Mouse (Mus musculus) spleen, adult 2 months (tissue): ENCODE measurements around the gene Nat8f3. TPM values are rescaled to one million over a fixed set of nuclear protein-coding genes. Genes with fewer than 3 reads are reported as not detected.
"Not testable (repeated sequence)": the region's sequence is repeated elsewhere in the genome, so short reads cannot be mapped to it uniquely, and the experiment has no call there.

Experiments
- DNase-seq, 2 experiments: peaks; one replicate each; pipeline versions ENCODE4 v3.0.0 to v3.0.0-alpha.2; 2012 to 2021; ENCODE audit warnings: low spot score in 2 of 2, low read depth in 1 of 2
- H3K27ac ChIP-seq: fragments of 200-500 bp; 2 replicates; pipeline ENCODE4 v1.5.1; 2012; ENCODE audit warnings: low read length, inconsistent platforms; ENCODE audit not compliant: insufficient read depth
- H3K27me3 ChIP-seq: fragments of 200-500 bp; 2 replicates; pipeline ENCODE4 v1.6.1; 2012; ENCODE audit warnings: mild to moderate bottlenecking, moderate library complexity, low read length, inconsistent platforms; ENCODE audit not compliant: control insufficient read depth, insufficient read depth
- H3K36me3 ChIP-seq: fragments of 200-500 bp; 2 replicates; pipeline ENCODE4 v1.6.1; 2012; ENCODE audit warnings: mild to moderate bottlenecking, low read length, inconsistent platforms; ENCODE audit not compliant: control insufficient read depth, insufficient read depth
- H3K4me1 ChIP-seq: fragments of 200-500 bp; 2 replicates; pipeline ENCODE4 v1.6.1; 2011; ENCODE audit warnings: inconsistent platforms; ENCODE audit not compliant: control insufficient read depth, insufficient read depth, insufficient read length
- H3K4me3 ChIP-seq: fragments of 200-500 bp; 2 replicates; pipeline ENCODE4 v1.5.1; 2011; ENCODE audit warnings: mild to moderate bottlenecking, inconsistent platforms; ENCODE audit not compliant: insufficient read depth, insufficient read length; ENCODE audit errors: extremely low read depth
- CTCF ChIP-seq: fragments of 200-500 bp; IDR thresholded peaks from 2 replicates; pipeline ENCODE4 v1.5.1; 2011; ENCODE audit warnings: mild to moderate bottlenecking, inconsistent platforms; ENCODE audit not compliant: insufficient read depth, insufficient read length, insufficient replicate concordance; ENCODE audit errors: extremely low read depth
- POLR2A ChIP-seq: fragments of 200-500 bp; IDR thresholded peaks from 2 replicates; pipeline ENCODE4 v1.6.1; 2011; ENCODE audit warnings: low read depth, low read length, inconsistent platforms
- WGBS: fragments of 180-500 bp; shearing (Covaris S2); methylation state at CpG from one replicate; pipeline ENCODE4 v1.1.7; 2018; 5-methylcytosine and 5-hydroxymethylcytosine counted together
- polyA plus RNA-seq: library from polyadenylated mRNA; depleted of rRNA; stranded (reverse); fragments of >200 nt; gene quantifications from 2 replicates; pipeline ENCODE4 v1.2.3, GENCODE M21; 2012; rRNA removed

The Nat8f3 gene
- polyA plus RNA-seq = 1.0 and 1.8 TPM in 2 replicates

DNA sequence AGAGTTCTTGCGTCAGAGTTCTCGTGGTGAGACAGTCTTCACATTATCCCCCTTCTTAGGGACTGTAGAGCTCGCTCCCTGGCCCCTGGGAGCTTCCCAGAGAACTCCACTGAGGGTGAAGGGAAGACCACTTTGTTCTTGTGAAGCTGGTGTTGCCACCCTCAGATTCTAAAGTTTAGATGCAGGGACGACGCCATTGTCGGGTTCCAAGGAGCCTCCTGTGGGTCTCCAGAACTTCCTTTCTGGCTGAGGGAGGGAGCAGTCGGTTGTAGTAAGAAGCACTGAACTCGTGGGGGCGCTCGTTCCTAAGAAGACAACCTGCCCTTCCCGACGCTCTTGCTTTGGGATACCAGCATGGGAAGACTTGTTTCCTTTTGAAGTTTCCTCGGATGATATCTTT lies at the start of gene Nat8f3:
Gene Nat8f3, minus strand, starts transcription at position 223 of the 400 bp plus-strand sequence.
- not testable (repeated sequence) for DNase-seq

GRCm38 (mm10) chr6:85813339-85813738 lies 47.8 kb upstream of the Nat8f3 start:
- Histone ChIP-seq H3K4me1 (no peaks in the 10 kb centered on the region), H3K4me3 (no peak overlapping the region), H3K27me3 (no peaks in the 10 kb centered on the region), H3K27ac (no peak overlapping the region), H3K36me3 (no peaks in the 10 kb centered on the region)
- WGBS = 92% methylated on average over 2 of the region's 2 CpGs
- DNase-seq = no peak
- no peak for TF ChIP-seq POLR2A
- TF ChIP-seq CTCF = no peak

More for the DNA sequence above, at the start of gene Nat8f3:
- H3K4me1 ChIP-seq, H3K4me3 ChIP-seq, H3K36me3 ChIP-seq, H3K27me3 ChIP-seq, H3K27ac ChIP-seq: not testable (repeated sequence)
- 64% methylated on average over 13 of the region's 13 CpGs for WGBS

DNA sequence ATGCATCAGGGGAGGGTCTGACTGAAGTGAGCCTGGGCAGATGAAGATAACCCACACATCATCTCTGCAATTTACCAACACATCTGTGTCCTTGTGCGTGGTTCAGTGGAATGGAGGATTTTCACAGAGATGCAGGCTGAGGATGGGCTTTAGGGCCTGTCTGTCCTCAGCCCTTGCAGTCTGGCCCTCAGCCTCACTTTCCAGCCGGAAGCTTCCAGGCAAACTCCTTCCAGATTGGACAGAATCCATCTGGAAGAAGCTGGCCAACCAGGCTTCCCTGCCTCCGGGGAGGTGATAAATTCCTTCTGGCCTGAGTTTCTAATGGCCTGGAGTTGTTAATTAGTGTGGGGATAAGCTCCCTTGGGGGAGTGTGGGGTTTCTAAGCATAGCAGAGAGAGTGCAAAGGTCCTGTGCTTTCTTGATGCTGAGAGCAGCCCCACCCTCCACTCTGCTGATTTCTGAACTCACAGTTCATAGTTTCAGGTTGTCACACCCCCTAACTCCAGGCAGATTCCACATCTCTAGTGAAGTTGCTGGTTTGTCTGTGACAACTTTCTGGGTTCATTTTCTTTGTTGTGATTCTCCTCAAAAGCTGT lies 45.5 kb upstream of the Nat8f3 start:
- H3K4me3 ChIP-seq, H3K4me1 ChIP-seq, H3K27ac ChIP-seq, H3K27me3 ChIP-seq, H3K36me3 ChIP-seq, DNase-seq: not testable (repeated sequence)
- 77% methylated on average over 3 of the region's 3 CpGs for WGBS

GRCm38 (mm10) chr6:85810514-85810913 lies 45.0 kb upstream of the Nat8f3 start:
- H3K27me3 ChIP-seq, H3K4me3 ChIP-seq, H3K27ac ChIP-seq, DNase-seq, H3K36me3 ChIP-seq, H3K4me1 ChIP-seq: not testable (repeated sequence)
- 84% methylated on average over 3 of the region's 3 CpGs for WGBS

GRCm38 (mm10) chr6:85809784-85810183 lies 44.2 kb upstream of the Nat8f3 start:
- 62% methylated on average over 3 of the region's 3 CpGs for WGBS
- H3K27me3 ChIP-seq, H3K27ac ChIP-seq, H3K4me3 ChIP-seq, H3K4me1 ChIP-seq, H3K36me3 ChIP-seq, DNase-seq: not testable (repeated sequence)

- H3K27me3 ChIP-seq, H3K27ac ChIP-seq, H3K36me3 ChIP-seq, DNase-seq, H3K4me3 ChIP-seq, H3K4me1 ChIP-seq: not testable (repeated sequence)
- WGBS = 62% methylated on average over 5 of the region's 5 CpGs
These were observed 37.6 kb upstream of the Nat8f3 start for GRCm38 (mm10) chr6:85803180-85803579.

DNA sequence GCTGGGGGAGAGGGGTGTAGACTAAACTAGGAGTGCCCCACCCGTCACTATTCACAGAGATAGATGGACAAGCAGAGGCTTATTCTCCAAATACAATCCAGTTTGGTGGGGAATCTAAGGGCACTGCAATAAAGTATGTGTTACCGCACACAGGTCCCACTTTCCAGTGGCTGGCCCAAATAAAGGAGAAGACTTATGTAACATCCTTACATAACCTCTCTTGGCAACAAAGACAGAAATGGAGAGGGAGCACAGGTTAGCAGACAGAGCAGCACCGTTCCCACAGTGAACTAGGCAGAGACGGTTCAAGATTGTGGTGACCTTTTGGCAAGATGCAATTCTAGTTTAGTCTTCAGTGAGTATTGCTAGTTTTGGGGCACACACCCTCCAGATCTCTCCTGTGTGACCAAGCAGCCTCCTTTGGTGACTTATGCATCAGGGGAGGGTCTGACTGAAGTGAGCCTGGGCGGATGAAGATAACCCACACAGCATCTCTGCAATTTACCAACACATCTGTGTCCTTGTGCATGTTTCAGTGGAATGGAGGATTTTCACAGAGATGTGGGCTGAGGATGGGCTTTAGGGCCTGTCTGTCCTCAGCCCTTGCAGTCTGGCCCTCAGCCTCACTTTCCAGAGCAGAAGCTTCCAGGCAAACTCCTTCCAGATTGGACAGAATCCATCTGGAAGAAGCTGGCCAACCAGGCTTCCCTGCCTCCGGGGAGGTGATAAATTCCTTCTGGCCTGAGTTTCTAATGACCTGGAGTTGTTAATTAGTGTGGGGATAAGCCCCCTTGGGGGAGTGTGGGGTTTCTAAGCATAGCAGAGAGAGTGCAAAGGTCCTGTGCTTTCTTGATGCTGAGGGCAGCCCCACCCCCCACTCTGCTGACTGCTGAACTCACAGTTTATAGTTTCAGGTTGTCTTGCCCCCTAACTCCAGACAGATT lies 2.2 kb downstream of the Nat8f3 start:
- WGBS = 88% methylated on average over 6 of the region's 6 CpGs
- not testable (repeated sequence) for H3K27me3 ChIP-seq, H3K36me3 ChIP-seq, DNase-seq, H3K27ac ChIP-seq, H3K4me1 ChIP-seq, H3K4me3 ChIP-seq

DNA sequence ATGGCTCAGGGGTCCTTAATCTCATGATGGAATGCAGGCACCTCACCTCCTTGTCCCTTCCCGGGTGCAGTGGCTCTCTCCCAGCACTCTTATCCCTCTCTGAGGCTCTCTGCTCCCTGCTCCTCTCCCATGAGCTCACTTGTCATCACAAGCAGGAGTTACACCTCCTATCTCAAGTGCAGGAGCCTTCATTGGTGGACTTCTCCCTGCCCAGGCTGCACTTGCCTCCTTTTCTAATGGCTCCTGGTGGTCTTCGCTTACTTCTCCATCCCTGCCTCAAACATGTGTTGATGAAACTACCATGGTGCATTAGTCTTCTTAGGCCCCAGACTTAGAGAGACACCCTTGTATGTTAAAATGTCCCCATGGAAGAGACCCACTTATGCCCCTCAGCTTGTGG lies 2.9 kb downstream of the Nat8f3 start:
- H3K4me1 ChIP-seq, H3K27me3 ChIP-seq, H3K36me3 ChIP-seq, H3K4me3 ChIP-seq, H3K27ac ChIP-seq, DNase-seq: not testable (repeated sequence)
- WGBS = 63% methylated on average over 2 of the region's 2 CpGs

DNA sequence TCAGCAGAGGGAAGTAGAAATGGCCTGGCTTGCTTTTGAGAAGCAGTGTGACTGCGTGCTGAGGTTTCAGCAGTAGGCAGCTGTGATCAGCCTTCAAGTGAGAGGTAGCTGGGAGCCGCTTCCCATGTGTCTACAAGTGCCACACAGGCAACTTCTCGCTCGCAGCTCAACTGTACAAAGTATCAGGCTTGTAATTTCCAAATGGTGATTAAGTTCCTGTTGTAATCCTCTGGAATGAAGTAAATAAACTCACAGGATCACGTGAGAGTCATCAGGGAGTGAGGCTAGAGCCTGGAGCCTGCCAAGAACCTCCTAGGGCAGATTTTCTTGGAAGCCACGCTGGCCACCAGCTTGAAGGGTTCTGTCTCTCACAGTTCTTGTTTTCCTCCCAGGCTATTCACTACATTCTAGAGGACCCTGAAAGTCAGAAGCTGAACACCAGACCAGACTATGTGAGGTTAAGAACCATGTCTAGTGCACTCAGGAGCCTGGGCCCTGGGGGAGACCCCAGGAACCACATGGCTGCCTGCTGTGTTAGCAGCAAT lies 9.8 kb downstream of the Nat8f3 start:
- H3K4me3 ChIP-seq, H3K27ac ChIP-seq, DNase-seq, H3K4me1 ChIP-seq, H3K36me3 ChIP-seq, H3K27me3 ChIP-seq: not testable (repeated sequence)
- WGBS = 62% methylated on average over 4 of the region's 6 CpGs

GRCm38 (mm10) chr6:85713105-85713504 lies 52.4 kb downstream of the Nat8f3 start, which contains the start of gene Nat8f7:
TSS of gene Nat8f7 (minus strand) at chr6:85713205.
- not testable (repeated sequence) for H3K36me3 ChIP-seq, H3K27me3 ChIP-seq, H3K4me3 ChIP-seq, H3K4me1 ChIP-seq, DNase-seq, H3K27ac ChIP-seq
- WGBS = 80% methylated on average over 10 of the region's 10 CpGs
